Mouse (Mus musculus): ENCODE results near the gene Heatr3. TPM values are rescaled to one million over a fixed set of nuclear protein-coding genes. Genes with fewer than 3 reads are reported as not detected.
A peak's percentile ranks its signal among the peaks of the same experiment; 100 is the strongest.

Gene Heatr3
- total and polyA plus RNA-seq, 3 experiments = 46.6 to 126 (median 92.6) TPM

GRCm38 (mm10) chr8:88198945-88199571 lies 61.4 kb downstream of the Heatr3 start, which contains the start of gene Tent4b (continued):
- TF ChIP-seq E2F4 (IDR thresholded peaks at IDR 0.05; ENCODE audit: insufficient replicate concordance, low read depth, low read length) = no peak
- TF ChIP-seq MAX (IDR thresholded peaks at IDR 0.05; ENCODE audit: low read length) = peak; percentile 65
- no peak for TF ChIP-seq ZKSCAN1 (IDR thresholded peaks at IDR 0.05; ENCODE audit: borderline replicate concordance, low read depth, low read length)
- peak; percentile 96 for TF ChIP-seq POLR2A (IDR thresholded peaks at IDR 0.05; ENCODE audit: low read depth, low read length)
- no peak for TF ChIP-seq ETS1 (conservative IDR thresholded peaks at IDR 0.05; ENCODE audit: low read depth, low read length)
- no peak for TF ChIP-seq USF2 (conservative IDR thresholded peaks at IDR 0.05; ENCODE audit: low read depth, low read length)
- no peak for TF ChIP-seq MAFK (IDR thresholded peaks at IDR 0.05; ENCODE audit: insufficient replicate concordance, low read length)
- TF ChIP-seq JUND (conservative IDR thresholded peaks at IDR 0.05; ENCODE audit: low read depth, low read length) = no peak
- TF ChIP-seq MEF2A (IDR thresholded peaks at IDR 0.05; ENCODE audit: borderline replicate concordance, low read depth, low read length) = no peak
- TF ChIP-seq ZNF384 (IDR thresholded peaks at IDR 0.05; ENCODE audit: low read depth, low read length) = no peak
- peak; percentile 86 for TF ChIP-seq MXI1 (IDR thresholded peaks at IDR 0.05; ENCODE audit: low read depth, low read length)
- peak; percentile 54; the same call in 1 of the 2 replicates for TF ChIP-seq NRF1 (IDR thresholded peaks at IDR 0.05; ENCODE audit: low read depth, low read length)
- no peak for TF ChIP-seq CHD2 (IDR thresholded peaks at IDR 0.05; ENCODE audit: low read length)
- no peak for TF ChIP-seq GABPA (IDR thresholded peaks at IDR 0.05; ENCODE audit: insufficient replicate concordance, low read depth, low read length)
- no peak for TF ChIP-seq SMC3 (IDR thresholded peaks at IDR 0.05; ENCODE audit: low read depth, low read length)
- peak; percentile 78 for TF ChIP-seq ELF1 (IDR thresholded peaks at IDR 0.05; ENCODE audit: low read depth, low read length)
- TF ChIP-seq NELFE (IDR thresholded peaks at IDR 0.05; ENCODE audit: low read depth, low read length) = peak; percentile 92
- TF ChIP-seq POLR2AphosphoS2 (IDR thresholded peaks at IDR 0.05; ENCODE audit: low read depth, low read length) = peak; percentile 64; the same call in 1 of the 2 replicates
- TF ChIP-seq JUN (IDR thresholded peaks at IDR 0.05; ENCODE audit: insufficient read depth, low read depth, low read length) = no peak
- TF ChIP-seq ZC3H11A (IDR thresholded peaks at IDR 0.05; ENCODE audit: low read depth, low read length) = no peak
- no peak for TF ChIP-seq KAT2A (IDR thresholded peaks at IDR 0.05; ENCODE audit: insufficient replicate concordance, low read length)

GRCm38 (mm10) chr8:88199700-88200601 lies 62.3 kb downstream of the Heatr3 start:
- Histone ChIP-seq H3K4me3 (replicated peaks in 1 of 3; ENCODE audit: low read depth in 2 of 3, low read length in 2 of 3, poor library complexity in 1 of 3) (peak overlapping the region; percentile 58 to 91 (median 80)), H3K36me3 (replicated peaks in 1 of 2; ENCODE audit: control insufficient read depth in 1 of 2, insufficient read depth in 1 of 2, low read length in 1 of 2) (peaks cover 3 to 39% of the 10 kb centered on the region in 2 experiments), H3K27me3 (replicated peaks) (peaks cover under 1% of the 10 kb centered on the region), H3K27ac (ENCODE audit: insufficient read depth, low read depth) (no peak overlapping the region), H3K79me2 (replicated peaks; ENCODE audit: control insufficient read depth, extremely low read depth, insufficient read depth, poor library complexity, severe bottlenecking) (peaks cover 33% of the 10 kb centered on the region), H3K4me2 (ENCODE audit: insufficient read depth, low read depth, poor library complexity, severe bottlenecking) (peak overlapping the region; percentile 74), H3K9ac (ENCODE audit: insufficient read depth, low read depth) (peak overlapping the region; percentile 83), H3K9me3 (replicated peaks; ENCODE audit: low read length) (no peaks in the 10 kb centered on the region), H3K4me1 (ENCODE audit: control insufficient read depth in 1 of 2, insufficient read depth in 2 of 2) (peaks cover 5 to 21% of the 10 kb centered on the region in 2 experiments)
- peak; percentile 29 for DNase-seq (ENCODE audit: extremely low read depth)
- in situ Hi-C loops (cut with MboI; ENCODE audit: low pct_ligation_motif_present, low pct_unique_long_range_greater_than_20kb, low sequenced_read_pairs) (loop anchor here (5.0 kb wide), 1 partner anchor 37 kb away; no protein-coding TSS in a partner anchor), dilution Hi-C loops (cut with MboI; ENCODE audit: extremely low pct_ligation_motif_present, extremely low pct_unique_long_range_greater_than_20kb, low sequenced_read_pairs) (no loop called here)
- no peak for TF ChIP-seq ZNF384 (IDR thresholded peaks at IDR 0.05; ENCODE audit: low read depth, low read length)
- TF ChIP-seq MXI1 (IDR thresholded peaks at IDR 0.05; ENCODE audit: low read depth, low read length) = peak; percentile 59
- TF ChIP-seq JUND (conservative IDR thresholded peaks at IDR 0.05; ENCODE audit: low read depth, low read length) = no peak
- no peak; the same call in 1 of the 2 replicates for TF ChIP-seq NRF1 (IDR thresholded peaks at IDR 0.05; ENCODE audit: low read depth, low read length)
- TF ChIP-seq BHLHE40 (IDR thresholded peaks at IDR 0.05; ENCODE audit: low read depth, low read length) = peak; percentile 48; the same call in 1 of the 2 replicates
- no peak for TF ChIP-seq MEF2A (IDR thresholded peaks at IDR 0.05; ENCODE audit: borderline replicate concordance, low read depth, low read length)
- 0 out of 2 replicates have a peak, but pooled peaks have one; percentile 25 for TF ChIP-seq UBTF (IDR thresholded peaks at IDR 0.05; ENCODE audit: low read depth, low read length)
- TF ChIP-seq SIN3A (IDR thresholded peaks at IDR 0.05; ENCODE audit: low read length) = peak; percentile 25; the same call in 1 of the 2 replicates
